Mouse (Mus musculus): ENCODE data around the gene Pbx3.
A peak's percentile ranks its signal among the peaks of the same experiment; 100 is the strongest.

The Pbx3 gene

GRCm38 (mm10) chr2:34372305-34373301 lies at the start of gene Pbx3:
TSS of gene Pbx3 (minus strand) at chr2:34373142.
- peak; percentile 94 for DNase-seq (ENCODE audit: low spot score in 2 of 2)

- DNase-seq (ENCODE audit: low spot score in 2 of 2) = no peak
Measured at GRCm38 (mm10) chr2:34420256-34420655, 47.3 kb upstream of the Pbx3 start.

- DNase-seq (ENCODE audit: low spot score in 2 of 2) = no peak
Measured at GRCm38 (mm10) chr2:34409741-34410340, 36.9 kb upstream of the Pbx3 start.

- no peak for DNase-seq (ENCODE audit: low spot score in 2 of 2)
Measured at GRCm38 (mm10) chr2:34408341-34408740, 35.4 kb upstream of the Pbx3 start.

- DNase-seq (ENCODE audit: low spot score in 2 of 2) = no peak
Measured at GRCm38 (mm10) chr2:34407596-34407995, 34.7 kb upstream of the Pbx3 start.

GRCm38 (mm10) chr2:34406601-34407464 lies 33.9 kb upstream of the Pbx3 start, which contains the start of gene Mapkap1:
TSS of gene Mapkap1 (plus strand) at chr2:34406771.
- peak; percentile 97 to 98 for DNase-seq (ENCODE audit: low spot score in 2 of 2)

- no peak for DNase-seq (ENCODE audit: low spot score in 2 of 2)
Measured at GRCm38 (mm10) chr2:34399535-34399934, 26.6 kb upstream of the Pbx3 start.

- no peak for DNase-seq (ENCODE audit: low spot score in 2 of 2)
Measured at GRCm38 (mm10) chr2:34378930-34379329, 6.0 kb upstream of the Pbx3 start.

GRCm38 (mm10) chr2:34374349-34374748 lies 1.4 kb upstream of the Pbx3 start:
- DNase-seq (ENCODE audit: low spot score in 2 of 2) = no peak

- DNase-seq (ENCODE audit: low spot score in 2 of 2) = peak in 1 of 2 experiments; percentile 39
Measured at GRCm38 (mm10) chr2:34373886-34374285, 944 bp upstream of the Pbx3 start.

- DNase-seq (ENCODE audit: low spot score in 2 of 2) = peak; percentile 40 to 43
Measured at GRCm38 (mm10) chr2:34371441-34372304, 1.3 kb downstream of the Pbx3 start.

GRCm38 (mm10) chr2:34370725-34371440 lies 2.1 kb downstream of the Pbx3 start:
- peak; percentile 37 to 41 for DNase-seq (ENCODE audit: low spot score in 2 of 2)

GRCm38 (mm10) chr2:34370349-34370724 lies 2.6 kb downstream of the Pbx3 start:
- no peak for DNase-seq (ENCODE audit: low spot score in 2 of 2)

- DNase-seq (ENCODE audit: low spot score in 2 of 2) = no peak
Measured at GRCm38 (mm10) chr2:34368396-34368795, 4.5 kb downstream of the Pbx3 start.

GRCm38 (mm10) chr2:34367024-34367423 lies 5.9 kb downstream of the Pbx3 start:
- DNase-seq (ENCODE audit: low spot score in 2 of 2) = no peak

- DNase-seq (ENCODE audit: low spot score in 2 of 2) = no peak
Measured at GRCm38 (mm10) chr2:34363678-34364077, 9.3 kb downstream of the Pbx3 start.

GRCm38 (mm10) chr2:34355801-34356211 lies 17.1 kb downstream of the Pbx3 start:
- DNase-seq (ENCODE audit: low spot score in 2 of 2) = peak in 1 of 2 experiments; percentile 18

- no peak for DNase-seq (ENCODE audit: low spot score in 2 of 2)
Measured at GRCm38 (mm10) chr2:34352006-34352405, 20.9 kb downstream of the Pbx3 start.

- no peak for DNase-seq (ENCODE audit: low spot score in 2 of 2)
Measured at GRCm38 (mm10) chr2:34347096-34347495, 25.8 kb downstream of the Pbx3 start.

GRCm38 (mm10) chr2:34298664-34299063 lies 74.3 kb downstream of the Pbx3 start:
- no peak for DNase-seq (ENCODE audit: low spot score in 2 of 2)

All from right cerebral cortex, postnatal 10 days (tissue).